Mouse (Mus musculus) heart, embryonic 11.5 days (tissue): ENCODE measurements around the gene Ralb. TPM values are rescaled to one million over a fixed set of nuclear protein-coding genes. Genes with fewer than 3 reads are reported as not detected.

Experiments used
- ATAC-seq: fragments of 200-750 bp; cut with Nextera tagmentation; replicated peaks from 2 replicates; pipeline ENCODE4 v1.8.0; 2017; ENCODE audit warnings: moderate library complexity; ENCODE audit not compliant: insufficient number of reproducible peaks, low FRiP score, low TSS enrichment
- H3K27ac ChIP-seq: fragments of 300-500 bp; sonication (generic); 2 replicates; pipeline ENCODE4 v1.5.1; 2014; ENCODE audit warnings: mild to moderate bottlenecking, low read depth, low read length
- H3K27me3 ChIP-seq: fragments of 300-500 bp; sonication (generic); 2 replicates; pipeline ENCODE4 v1.6.1; 2014; ENCODE audit warnings: mild to moderate bottlenecking, low read length, mixed read lengths; ENCODE audit not compliant: control insufficient read depth, insufficient read depth
- H3K36me3 ChIP-seq: fragments of 300-500 bp; sonication (generic); 2 replicates; pipeline ENCODE4 v1.6.1; 2014; ENCODE audit warnings: mild to moderate bottlenecking, low read length, moderate library complexity, mixed read lengths; ENCODE audit not compliant: control insufficient read depth, insufficient read depth
- H3K4me1 ChIP-seq: fragments of 300-500 bp; sonication (generic); 2 replicates; pipeline ENCODE4 v1.6.1; 2014; ENCODE audit warnings: low read length; ENCODE audit not compliant: control insufficient read depth, insufficient read depth
- H3K4me2 ChIP-seq: fragments of 300-500 bp; sonication (generic); 2 replicates; pipeline ENCODE4 v1.6.1; 2014; ENCODE audit warnings: mild to moderate bottlenecking, moderate library complexity
- H3K4me3 ChIP-seq: fragments of 300-500 bp; sonication (generic); 2 replicates; pipeline ENCODE4 v1.5.1; 2014; ENCODE audit warnings: low read depth, low read length
- H3K9ac ChIP-seq: fragments of 300-500 bp; sonication (generic); 2 replicates; pipeline ENCODE4 v1.6.1; 2014; ENCODE audit warnings: mild to moderate bottlenecking, low read depth, low read length, moderate library complexity
- H3K9me3 ChIP-seq: fragments of 300-500 bp; sonication (generic); replicated peaks from 2 replicates; pipeline ENCODE4 v1.6.1; 2016; ENCODE audit warnings: low read length; ENCODE audit not compliant: control insufficient read depth
- WGBS: fragments of 180-500 bp; shearing (Covaris S2); extraction: QIAGEN DNeasy Blood & Tissue Kit; methylation state at CpG from one replicate; pipeline ENCODE4 v1.1.7; 2014; ENCODE audit not compliant: insufficient replicate concordance; 5-methylcytosine and 5-hydroxymethylcytosine counted together
- polyA plus RNA-seq: library from polyadenylated mRNA; unstranded; fragments of >200 nt; fragmentation: Nextera tagmentation; extraction: Ambion mirVana; gene quantifications from 2 replicates; pipeline ENCODE4 v1.2.1, GENCODE M21; 2014

Gene Ralb
- polyA plus RNA-seq, 1 experiment from 2014 or later: 146 TPM

- no peak for ATAC-seq
- H3K9me3 ChIP-seq: no peaks in the 10 kb centered on the region
- H3K4me2 ChIP-seq: no peak overlapping the region
- H3K27me3 ChIP-seq: no peaks in the 10 kb centered on the region
- no peak overlapping the region for H3K27ac ChIP-seq
- H3K36me3 ChIP-seq: peaks cover under 1% of the 10 kb centered on the region
- H3K4me3 ChIP-seq: no peak overlapping the region
- no peak overlapping the region for H3K9ac ChIP-seq
- 76% methylated on average over 7 of the region's 7 CpGs for WGBS
- peaks cover 17% of the 10 kb centered on the region for H3K4me1 ChIP-seq
These were observed 17.1 kb upstream of the Ralb start for GRCm38 (mm10) chr1:119521681-119522080.

- Histone ChIP-seq H3K36me3 (no peaks in the 10 kb centered on the region), H3K4me2 (no peak overlapping the region), H3K9me3 (no peaks in the 10 kb centered on the region), H3K9ac (no peak overlapping the region), H3K4me1 (peaks cover 13% of the 10 kb centered on the region), H3K27ac (no peak overlapping the region), H3K27me3 (no peaks in the 10 kb centered on the region), H3K4me3 (no peak overlapping the region)
- no peak for ATAC-seq
- WGBS: 35% methylated on average over 2 of the region's 2 CpGs
These were observed 16.4 kb upstream of the Ralb start for GRCm38 (mm10) chr1:119521029-119521428.

DNA sequence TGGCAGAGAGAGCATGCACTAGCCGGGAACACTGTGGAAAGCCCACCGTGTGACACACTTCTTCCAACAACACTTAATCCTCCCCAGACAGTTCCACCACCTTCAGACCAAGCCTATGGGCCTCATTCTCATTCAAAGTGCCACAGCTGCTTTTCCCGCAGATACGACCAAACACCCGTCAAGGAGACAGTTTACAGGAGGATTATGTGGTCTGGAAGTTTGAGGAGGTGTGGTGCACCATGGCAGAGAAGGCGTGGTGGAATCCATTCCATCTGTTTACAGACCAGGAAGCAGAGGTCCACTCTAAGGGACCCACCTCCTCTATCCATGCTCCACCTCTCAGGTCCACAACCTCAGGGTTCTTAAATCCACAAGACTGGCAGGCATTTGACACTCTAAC, 14.7 kb upstream of the Ralb start:
- no peaks in the 10 kb centered on the region for H3K27me3 ChIP-seq
- no peak overlapping the region for H3K4me3 ChIP-seq
- H3K27ac ChIP-seq: no peak overlapping the region
- WGBS: 62% methylated on average over 6 of the region's 6 CpGs
- ATAC-seq: no peak
- no peak overlapping the region for H3K4me2 ChIP-seq
- 0 out of 2 replicates have a peak, but pooled peaks cover 3% of the 10 kb centered on the region for H3K4me1 ChIP-seq
- H3K9me3 ChIP-seq: no peaks in the 10 kb centered on the region
- no peak overlapping the region for H3K9ac ChIP-seq
- no peaks in the 10 kb centered on the region for H3K36me3 ChIP-seq

GRCm38 (mm10) chr1:119518786-119519185, 14.2 kb upstream of the Ralb start:
- no peak for ATAC-seq
- no peaks in the 10 kb centered on the region for H3K9me3 ChIP-seq
- H3K4me3 ChIP-seq: no peak overlapping the region
- H3K36me3 ChIP-seq: no peaks in the 10 kb centered on the region
- no peak overlapping the region for H3K4me2 ChIP-seq
- 0 out of 2 replicates have a peak, but pooled peaks cover 3% of the 10 kb centered on the region for H3K4me1 ChIP-seq
- H3K27me3 ChIP-seq: no peaks in the 10 kb centered on the region
- no peak overlapping the region for H3K27ac ChIP-seq
- no peak overlapping the region for H3K9ac ChIP-seq

GRCm38 (mm10) chr1:119518060-119518459, 13.5 kb upstream of the Ralb start:
- Histone ChIP-seq H3K36me3 (no peaks in the 10 kb centered on the region), H3K27ac (no peak overlapping the region), H3K27me3 (no peaks in the 10 kb centered on the region), H3K4me1 (0 out of 2 replicates have a peak, but pooled peaks cover 3% of the 10 kb centered on the region), H3K9ac (no peak overlapping the region), H3K9me3 (no peaks in the 10 kb centered on the region), H3K4me3 (no peak overlapping the region), H3K4me2 (no peak overlapping the region)
- no peak for ATAC-seq
- WGBS: 76% methylated on average over 7 of the region's 7 CpGs

- Histone ChIP-seq H3K4me1 (peaks cover 19% of the 10 kb centered on the region), H3K4me2 (no peak overlapping the region), H3K9me3 (no peaks in the 10 kb centered on the region), H3K36me3 (no peaks in the 10 kb centered on the region), H3K27ac (peak overlapping the region; percentile 59), H3K27me3 (no peaks in the 10 kb centered on the region), H3K9ac (no peak overlapping the region), H3K4me3 (no peak overlapping the region)
- WGBS: 59% methylated on average over 8 of the region's 8 CpGs
- ATAC-seq: peak; percentile 37; the same call in 1 of the 2 replicates
These were observed 6.3 kb upstream of the Ralb start for GRCm38 (mm10) chr1:119510857-119511256.

DNA sequence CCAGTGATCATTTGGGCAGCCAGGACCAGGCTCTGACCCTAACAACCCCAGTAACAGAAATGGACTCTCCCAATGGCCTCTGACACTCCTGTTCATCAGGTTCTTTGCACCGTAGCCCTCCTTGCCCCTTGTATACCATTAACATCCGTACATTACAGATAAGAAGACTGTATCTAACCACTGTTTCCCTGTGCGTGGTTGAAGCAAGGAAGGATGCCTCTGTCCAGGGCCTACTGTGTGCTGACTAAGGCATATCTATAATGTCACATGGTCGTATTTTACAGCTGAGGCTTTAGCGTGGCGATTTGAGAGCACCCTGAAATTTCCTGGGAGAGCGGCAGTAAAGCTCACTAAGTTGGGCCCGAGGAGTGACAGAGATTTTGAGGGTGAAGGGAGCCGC, 5.8 kb upstream of the Ralb start:
- Histone ChIP-seq H3K4me3 (no peak overlapping the region), H3K9ac (no peak overlapping the region), H3K27ac (peak overlapping the region; percentile 29; the same call in 1 of the 2 replicates), H3K4me1 (peaks cover 19% of the 10 kb centered on the region), H3K4me2 (no peak overlapping the region), H3K9me3 (no peaks in the 10 kb centered on the region), H3K27me3 (no peaks in the 10 kb centered on the region), H3K36me3 (no peaks in the 10 kb centered on the region)
- no peak for ATAC-seq
- 44% methylated on average over 9 of the region's 9 CpGs for WGBS

GRCm38 (mm10) chr1:119509474-119509873, 4.9 kb upstream of the Ralb start:
- WGBS: 72% methylated on average over 7 of the region's 7 CpGs
- no peak for ATAC-seq
- Histone ChIP-seq H3K36me3 (no peaks in the 10 kb centered on the region), H3K4me1 (peaks cover 22% of the 10 kb centered on the region), H3K4me2 (no peak overlapping the region), H3K9me3 (no peaks in the 10 kb centered on the region), H3K27me3 (no peaks in the 10 kb centered on the region), H3K9ac (no peak overlapping the region), H3K4me3 (no peak overlapping the region), H3K27ac (no peak overlapping the region)

DNA sequence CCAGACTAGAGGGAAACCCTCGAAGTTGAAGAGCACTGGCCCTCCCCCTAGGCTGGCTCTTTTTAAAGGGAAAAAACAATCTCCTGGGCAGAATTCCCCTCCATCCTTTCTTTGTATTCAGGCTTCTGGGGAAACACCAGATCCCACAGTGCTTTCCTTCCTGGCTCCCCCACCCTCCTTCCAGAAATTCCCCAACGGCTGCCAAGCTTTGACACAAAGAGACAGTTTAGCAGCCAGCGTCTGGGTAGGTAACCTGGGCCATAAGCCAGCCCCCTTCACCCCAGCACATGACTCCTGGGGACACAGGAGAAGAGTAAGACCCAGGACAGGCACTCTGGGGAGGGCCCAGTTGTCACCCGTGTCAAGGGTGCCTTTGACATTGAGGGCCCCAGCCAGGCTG, 4.0 kb upstream of the Ralb start:
- Histone ChIP-seq H3K27me3 (no peaks in the 10 kb centered on the region), H3K9me3 (no peaks in the 10 kb centered on the region), H3K4me2 (no peak overlapping the region), H3K27ac (peak overlapping the region; percentile 24), H3K4me3 (no peak overlapping the region), H3K9ac (no peak overlapping the region), H3K36me3 (no peaks in the 10 kb centered on the region), H3K4me1 (peaks cover 22% of the 10 kb centered on the region)
- no peak for ATAC-seq
- 36% methylated on average over 4 of the region's 4 CpGs for WGBS
